16 mouse cellular contexts compared by ENCODE assay signal in genomic region chr5:117137594-117137993, GRCm38 (mm10). TPM values are rescaled to one million over a fixed set of nuclear protein-coding genes. Genes with fewer than 3 reads are reported as not detected.
DNase-seq lines count a peak whose midpoint lies in the region; ATAC-seq and TF ChIP-seq lines count a peak whose summit lies in the region.
"Had no signal": no experiment of that assay in that cellular context is flagged by ENCODE, and none has a peak within 500 bp of the region (broad histone marks: within the 10 kb centered on the region; RNA-seq: fewer than 3 reads in every experiment).

No protein-coding gene starts in this region.

- 54% methylated on average over 8 of the region's 8 CpGs for WGBS in heart, embryonic 11.5 days (ENCODE audit: insufficient replicate concordance)
- 57% methylated on average over 8 of the region's 8 CpGs for WGBS in lung, postnatal 0 days
- 35% methylated on average over 8 of the region's 8 CpGs for WGBS in liver, postnatal 0 days (ENCODE audit: insufficient replicate concordance)

- intact Hi-C loops in heart, postnatal 10 days (cut with DNase I), result no loop called here

- ATAC-seq in heart, embryonic 11.5 days (replicated peaks; ENCODE audit: insufficient number of reproducible peaks, low FRiP score, low TSS enrichment), result no peak
- ATAC-seq in lung, postnatal 0 days, result no peak
- peak; percentile 38 for ATAC-seq in liver, postnatal 0 days

- H3K4me3 ChIP-seq in heart, embryonic 11.5 days (ENCODE audit: low read depth, low read length), result no peak overlapping the region
- H3K4me3 ChIP-seq in lung, postnatal 0 days (ENCODE audit: low read depth, low read length), result no peak overlapping the region
- H3K4me3 ChIP-seq in erythroblast, embryonic 14.5 days (replicated peaks), result peak overlapping the region; percentile 85
- peak overlapping the region; percentile 32 for H3K4me3 ChIP-seq in liver, postnatal 0 days (ENCODE audit: low read depth, low read length)
- H3K4me3 ChIP-seq: midbrain, embryonic 12.5 days; myocyte had no signal

- no peak for TF ChIP-seq CTCF in lung, postnatal 0 days (IDR thresholded peaks at IDR 0.05)
- no peak; the same call in 1 of the 2 replicates for TF ChIP-seq CTCF in liver, postnatal 0 days (IDR thresholded peaks at IDR 0.05; ENCODE audit: low read depth)

- no peaks in the 10 kb centered on the region for H3K36me3 ChIP-seq in heart, embryonic 11.5 days (ENCODE audit: control insufficient read depth, insufficient read depth, low read length)
- no peaks in the 10 kb centered on the region for H3K36me3 ChIP-seq in lung, postnatal 0 days (ENCODE audit: insufficient read depth, low read length)
- H3K36me3 ChIP-seq in erythroblast, embryonic 14.5 days (ENCODE audit: control insufficient read depth), result peaks cover 61% of the 10 kb centered on the region
- H3K36me3 ChIP-seq in liver, postnatal 0 days (replicated peaks; ENCODE audit: insufficient read depth, low read length), result peaks cover 6% of the 10 kb centered on the region; the same call in 1 of the 2 replicates
- H3K36me3 ChIP-seq: midbrain, embryonic 12.5 days had no signal

- DNase-seq in heart, postnatal 10 days, result no peak
- DNase-seq in lung, postnatal 0 days (ENCODE audit: low spot score), result no peak
- no peak for DNase-seq in lung, adult 18-20 months
- DNase-seq in liver, postnatal 0 days, result no peak
- no peak for DNase-seq in gastrocnemius, postnatal 25 days
- no peak for DNase-seq in neural tube, embryonic 10.5 days (ENCODE audit: extremely low spot score, low spot score)
- DNase-seq: adrenal gland, adult 8-10 months; cerebellum, adult 9-11 months; kidney, adult 2 months; lung, adult 2 months; right cerebral cortex, postnatal 25 days; thymus, postnatal 4 days had no signal

- H3K27ac ChIP-seq in heart, embryonic 11.5 days (ENCODE audit: low read depth, low read length), result peak overlapping the region; percentile 75; the same call in 1 of the 2 replicates
- H3K27ac ChIP-seq in lung, postnatal 0 days (ENCODE audit: low read length), result peak overlapping the region; percentile 72
- H3K27ac ChIP-seq in liver, postnatal 0 days (ENCODE audit: low read depth), result peak overlapping the region; percentile 98
- H3K27ac ChIP-seq: midbrain, embryonic 12.5 days had no signal

- peaks cover 47% of the 10 kb centered on the region for H3K4me1 ChIP-seq in heart, embryonic 11.5 days (ENCODE audit: control insufficient read depth, insufficient read depth, low read length)
- peaks cover 23% of the 10 kb centered on the region; the same call in 1 of the 2 replicates for H3K4me1 ChIP-seq in lung, postnatal 0 days (ENCODE audit: insufficient read depth, low read depth, low read length)
- peaks cover 93% of the 10 kb centered on the region for H3K4me1 ChIP-seq in erythroblast, embryonic 14.5 days (ENCODE audit: control insufficient read depth)
- H3K4me1 ChIP-seq in liver, postnatal 0 days (ENCODE audit: insufficient read depth), result peaks cover 78% of the 10 kb centered on the region

- TF ChIP-seq EP300 in lung, postnatal 0 days (IDR thresholded peaks at IDR 0.05), result no peak
- no peak; the same call in 1 of the 2 replicates for TF ChIP-seq EP300 in liver, postnatal 0 days (IDR thresholded peaks at IDR 0.05; ENCODE audit: low read depth)

- no peaks in the 10 kb centered on the region for H3K9me3 ChIP-seq in heart, embryonic 11.5 days (replicated peaks; ENCODE audit: control insufficient read depth, low read length)
- no peaks in the 10 kb centered on the region for H3K9me3 ChIP-seq in lung, postnatal 0 days (ENCODE audit: low read length)
- H3K9me3 ChIP-seq in erythroblast, embryonic 14.5 days (ENCODE audit: control insufficient read depth, low read length), result no peaks in the 10 kb centered on the region
- H3K9me3 ChIP-seq in liver, postnatal 0 days (ENCODE audit: low read length), result no peaks in the 10 kb centered on the region
- H3K9me3 ChIP-seq: midbrain, embryonic 12.5 days had no signal

- no peaks in the 10 kb centered on the region for H3K27me3 ChIP-seq in heart, embryonic 11.5 days (ENCODE audit: control insufficient read depth, insufficient read depth, low read length)
- H3K27me3 ChIP-seq in lung, postnatal 0 days (replicated peaks; ENCODE audit: insufficient read depth, low read length), result no peaks in the 10 kb centered on the region
- no peaks in the 10 kb centered on the region for H3K27me3 ChIP-seq in erythroblast, embryonic 14.5 days (ENCODE audit: control insufficient read depth)
- no peaks in the 10 kb centered on the region for H3K27me3 ChIP-seq in liver, postnatal 0 days (ENCODE audit: insufficient read depth, low read length)
- H3K27me3 ChIP-seq: midbrain, embryonic 12.5 days had no signal

- no peak overlapping the region for H3K9ac ChIP-seq in heart, embryonic 11.5 days (ENCODE audit: low read depth, low read length)
- no peak overlapping the region for H3K9ac ChIP-seq in lung, postnatal 0 days (replicated peaks; ENCODE audit: low read depth)
- peak overlapping the region; percentile 59 for H3K9ac ChIP-seq in liver, postnatal 0 days (replicated peaks)
- H3K9ac ChIP-seq: midbrain, embryonic 12.5 days had no signal

- H3K4me2 ChIP-seq in heart, embryonic 11.5 days, result peak overlapping the region; percentile 1; the same call in 1 of the 2 replicates
- no peak overlapping the region for H3K4me2 ChIP-seq in lung, postnatal 0 days (replicated peaks; ENCODE audit: low read depth, low read length)
- H3K4me2 ChIP-seq in liver, postnatal 0 days (ENCODE audit: low read depth, low read length), result peak overlapping the region; percentile 85
- H3K4me2 ChIP-seq: midbrain, embryonic 12.5 days had no signal

RNA-seq across cellular contexts. Expression of gene Taok3, which starts 17.7 kb away (rescaled TPM):
- polyA plus RNA-seq in heart, embryonic 11.5 days (2014; fragmentation: Nextera tagmentation; extraction: Ambion mirVana), result 12.9 and 13.8 TPM in 2 replicates
- 1 to 10 TPM; 9.4 to 10.0 TPM for total RNA-seq in heart, postnatal 10 days (2021)
- polyA plus RNA-seq in lung, postnatal 0 days (2015; fragmentation: Nextera tagmentation; extraction: Ambion mirVana), result 55.5 and 67.3 TPM in 2 replicates
- 5.1 and 5.4 TPM in 2 replicates for polyA plus RNA-seq in erythroblast, embryonic 14.5 days (2012)
- 40.5 and 41.9 TPM in 2 replicates for polyA plus RNA-seq in liver, postnatal 0 days (2015; fragmentation: Nextera tagmentation; extraction: Ambion mirVana)
- total RNA-seq in gastrocnemius, postnatal 25 days (2021), result 1 to 10 TPM; 4.4 to 5.8 TPM

RNA-seq across cellular contexts. Expression of gene Suds3, which starts 21.7 kb away (rescaled TPM):
- 36.8 and 37.1 TPM in 2 replicates for polyA plus RNA-seq in heart, embryonic 11.5 days (2014; fragmentation: Nextera tagmentation; extraction: Ambion mirVana)
- total RNA-seq in heart, postnatal 10 days (2021), result 10 to 100 TPM; 63.7 to 88.5 TPM
- polyA plus RNA-seq in lung, postnatal 0 days (2015; fragmentation: Nextera tagmentation; extraction: Ambion mirVana), result 47.1 and 57.8 TPM in 2 replicates
- 8.0 and 8.8 TPM in 2 replicates for polyA plus RNA-seq in erythroblast, embryonic 14.5 days (2012)
- polyA plus RNA-seq in liver, postnatal 0 days (2015; fragmentation: Nextera tagmentation; extraction: Ambion mirVana), result 30.5 and 33.4 TPM in 2 replicates
- 10 to 100 TPM; 72.6 to 81.8 TPM for total RNA-seq in gastrocnemius, postnatal 25 days (2021)

Comparison
In these comparisons a context has a peak if more than half of its experiments do, and no peak if none do; other contexts are left out.
1. H3K4me3 ChIP-seq: peak in erythroblast, embryonic 14.5 days (single experiment) and liver, postnatal 0 days (single experiment); none in heart, embryonic 11.5 days (single experiment) and lung, postnatal 0 days (single experiment).
2. Peak in every context shown above with its lines, with median percentiles within 50 percentile points of each other: H3K27ac ChIP-seq.